Mouse (Mus musculus) heart, embryonic 14.5 days (tissue): ENCODE measurements around the gene Hpdl. TPM values are rescaled to one million over a fixed set of nuclear protein-coding genes. Genes with fewer than 3 reads are reported as not detected.
A peak's percentile ranks its signal among the peaks of the same experiment; 100 is the strongest.

Source experiments
- ATAC-seq: fragments of 200-750 bp; cut with Nextera tagmentation; 2 replicates; pipeline ENCODE4 v1.8.0; 2017; ENCODE audit warnings: low read depth, moderate TSS enrichment; ENCODE audit not compliant: insufficient number of reproducible peaks, insufficient read depth, low FRiP score
- H3K27ac ChIP-seq, 2 experiments: fragments of 200-500 bp in 1 of 2; fragments of 300-500 bp in 1 of 2; sonication (generic) in 1 of 2; replicated peaks in 1 of 2; 2 replicates each; pipeline ENCODE4 v1.5.1; 2012 to 2014; ENCODE audit warnings: low read depth in 2 of 2, low read length in 2 of 2, control low read depth in 1 of 2, mild to moderate bottlenecking in 1 of 2, mixed read lengths in 1 of 2; ENCODE audit not compliant: control insufficient read depth in 1 of 2, insufficient read depth in 1 of 2
- H3K27me3 ChIP-seq: fragments of 300-500 bp; sonication (generic); 2 replicates; pipeline ENCODE4 v1.6.1; 2014; ENCODE audit warnings: mild to moderate bottlenecking, low read length, control low read depth; ENCODE audit not compliant: control insufficient read depth, insufficient read depth
- H3K36me3 ChIP-seq: fragments of 300-500 bp; sonication (generic); 2 replicates; pipeline ENCODE4 v1.6.1; 2014; ENCODE audit warnings: mild to moderate bottlenecking, control low read depth, low read length, mixed read lengths; ENCODE audit not compliant: control insufficient read depth, insufficient read depth
- H3K4me1 ChIP-seq, 2 experiments: fragments of 200-500 bp in 1 of 2; fragments of 300-500 bp in 1 of 2; sonication (generic) in 1 of 2; 2 replicates each; pipeline ENCODE4 v1.6.1; 2012 to 2014; ENCODE audit warnings: low read length in 2 of 2, control low read depth in 1 of 2, mixed read lengths in 1 of 2; ENCODE audit not compliant: control insufficient read depth in 2 of 2, insufficient read depth in 2 of 2
- H3K4me2 ChIP-seq: fragments of 300-500 bp; sonication (generic); 2 replicates; pipeline ENCODE4 v1.6.1; 2014; ENCODE audit warnings: mild to moderate bottlenecking, low read length
- H3K4me3 ChIP-seq, 2 experiments: fragments of 200-500 bp in 1 of 2; fragments of 300-500 bp in 1 of 2; sonication (generic) in 1 of 2; 2 replicates each; pipeline ENCODE4 v1.5.1; 2012 to 2014; ENCODE audit warnings: low read length in 2 of 2, mild to moderate bottlenecking in 2 of 2, control low read depth in 1 of 2, low read depth in 1 of 2, moderate library complexity in 1 of 2; ENCODE audit not compliant: control insufficient read depth in 1 of 2, insufficient read depth in 1 of 2
- H3K9ac ChIP-seq: fragments of 300-500 bp; sonication (generic); 2 replicates; pipeline ENCODE4 v1.6.1; 2014; ENCODE audit warnings: mild to moderate bottlenecking, low read length
- H3K9me3 ChIP-seq: fragments of 300-500 bp; sonication (generic); 2 replicates; pipeline ENCODE4 v1.6.1; 2016; ENCODE audit warnings: low read length, control low read depth; ENCODE audit not compliant: control insufficient read depth
- WGBS: fragments of 180-500 bp; shearing (Covaris S2); extraction: QIAGEN DNeasy Blood & Tissue Kit; methylation state at CpG from one replicate; pipeline ENCODE4 v1.1.7; 2014; 5-methylcytosine and 5-hydroxymethylcytosine counted together
- polyA plus RNA-seq: library from polyadenylated mRNA; unstranded; fragments of >200 nt; fragmentation: Nextera tagmentation; extraction: Ambion mirVana; gene quantifications from 2 replicates; pipeline ENCODE4 v1.2.1, GENCODE M21; 2014

Gene Hpdl
- polyA plus RNA-seq, result 0.43 and 1.2 TPM in 2 replicates

- Histone ChIP-seq H3K4me3 (peak within 1 kb of the TSS; percentile 52 to 55), H3K27me3 (0 out of 2 replicates have a peak, but pooled peaks cover 11% of the 10 kb centered on the region), H3K27ac (no peak within 1 kb of the TSS), H3K9ac (peak within 1 kb of the TSS; percentile 69), H3K4me2 (peak within 1 kb of the TSS; percentile 100), H3K4me1 (peaks cover 7 to 15% of the 10 kb centered on the region in 2 experiments; a peak in 2 of 4 replicates), H3K36me3 (peaks cover 19% of the 10 kb centered on the region), H3K9me3 (no peaks in the 10 kb centered on the region)
- WGBS, result 12% methylated on average over 9 of the region's 9 CpGs
- ATAC-seq, result no peak
Measured at GRCm38 (mm10) chr4:116821694-116822016, at the start of gene Hpdl. Hpdl (minus strand) TSS chr4:116821707.

- no peaks in the 10 kb centered on the region for H3K9me3 ChIP-seq
- H3K36me3 ChIP-seq, result no peaks in the 10 kb centered on the region
- H3K27ac ChIP-seq, result no peak overlapping the region
- no peak overlapping the region for H3K4me3 ChIP-seq
- H3K27me3 ChIP-seq, result no peaks in the 10 kb centered on the region
- H3K4me1 ChIP-seq, result no peaks in the 10 kb centered on the region
- H3K9ac ChIP-seq, result no peak overlapping the region
- no peak for ATAC-seq
- no peak overlapping the region for H3K4me2 ChIP-seq
- WGBS, result 67% methylated on average over 3 of the region's 3 CpGs
Measured at GRCm38 (mm10) chr4:116869898-116870297, 48.4 kb upstream of the Hpdl start.

- H3K27ac ChIP-seq, result no peak overlapping the region
- H3K4me2 ChIP-seq, result no peak overlapping the region
- ATAC-seq, result no peak
- WGBS, result 45% methylated on average over 8 of the region's 8 CpGs
- no peak overlapping the region for H3K4me3 ChIP-seq
- H3K9ac ChIP-seq, result no peak overlapping the region
- H3K9me3 ChIP-seq, result no peaks in the 10 kb centered on the region
- H3K4me1 ChIP-seq, result no peaks in the 10 kb centered on the region
- H3K36me3 ChIP-seq, result no peaks in the 10 kb centered on the region
- H3K27me3 ChIP-seq, result no peaks in the 10 kb centered on the region
Measured at GRCm38 (mm10) chr4:116862023-116862422, 40.5 kb upstream of the Hpdl start.

GRCm38 (mm10) chr4:116859711-116860110 lies 38.2 kb upstream of the Hpdl start:
- Histone ChIP-seq H3K27ac (no peak overlapping the region), H3K36me3 (no peaks in the 10 kb centered on the region), H3K9ac (no peak overlapping the region), H3K4me3 (no peak overlapping the region), H3K4me2 (no peak overlapping the region), H3K9me3 (no peaks in the 10 kb centered on the region), H3K4me1 (no peaks in the 10 kb centered on the region), H3K27me3 (no peaks in the 10 kb centered on the region)
- ATAC-seq, result no peak
- WGBS, result 65% methylated on average over 5 of the region's 5 CpGs

GRCm38 (mm10) chr4:116857203-116857602 lies 35.7 kb upstream of the Hpdl start:
- H3K4me3 ChIP-seq, result no peak overlapping the region
- WGBS, result 91% methylated on average over 10 of the region's 10 CpGs
- H3K9ac ChIP-seq, result no peak overlapping the region

GRCm38 (mm10) chr4:116854286-116854685 lies 32.8 kb upstream of the Hpdl start:
- H3K9me3 ChIP-seq, result no peaks in the 10 kb centered on the region
- H3K4me3 ChIP-seq, result no peak overlapping the region
- no peaks in the 10 kb centered on the region for H3K27me3 ChIP-seq
- ATAC-seq, result no peak
- H3K36me3 ChIP-seq, result no peaks in the 10 kb centered on the region
- 20% methylated on average over 2 of the region's 2 CpGs for WGBS
- H3K4me1 ChIP-seq, result no peaks in the 10 kb centered on the region
- H3K27ac ChIP-seq, result no peak overlapping the region
- H3K9ac ChIP-seq, result no peak overlapping the region
- no peak overlapping the region for H3K4me2 ChIP-seq

More at GRCm38 (mm10) chr4:116857203-116857602, 35.7 kb upstream of the Hpdl start:
- no peaks in the 10 kb centered on the region for H3K4me1 ChIP-seq
- no peak for ATAC-seq
- no peaks in the 10 kb centered on the region for H3K9me3 ChIP-seq
- H3K27me3 ChIP-seq, result no peaks in the 10 kb centered on the region
- no peak overlapping the region for H3K4me2 ChIP-seq
- H3K36me3 ChIP-seq, result no peaks in the 10 kb centered on the region
- no peak overlapping the region for H3K27ac ChIP-seq

- H3K4me2 ChIP-seq, result no peak overlapping the region
- no peaks in the 10 kb centered on the region for H3K36me3 ChIP-seq
- no peaks in the 10 kb centered on the region for H3K4me1 ChIP-seq
- no peak overlapping the region for H3K4me3 ChIP-seq
- ATAC-seq, result no peak
- no peak overlapping the region for H3K9ac ChIP-seq
- no peaks in the 10 kb centered on the region for H3K9me3 ChIP-seq
- no peaks in the 10 kb centered on the region for H3K27me3 ChIP-seq
- H3K27ac ChIP-seq, result no peak overlapping the region
- 73% methylated on average over 3 of the region's 3 CpGs for WGBS
Measured at GRCm38 (mm10) chr4:116849901-116850300, 28.4 kb upstream of the Hpdl start.

- Histone ChIP-seq H3K4me3 (no peak overlapping the region), H3K36me3 (no peaks in the 10 kb centered on the region), H3K4me2 (no peak overlapping the region), H3K4me1 (no peaks in the 10 kb centered on the region), H3K27ac (no peak overlapping the region), H3K27me3 (peaks cover 7% of the 10 kb centered on the region), H3K9me3 (no peaks in the 10 kb centered on the region), H3K9ac (no peak overlapping the region)
- 90% methylated on average over 3 of the region's 3 CpGs for WGBS
- ATAC-seq, result no peak
Measured at GRCm38 (mm10) chr4:116844324-116844723, 22.8 kb upstream of the Hpdl start.
